Mouse (Mus musculus): ENCODE measurements around the gene Bdp1.

GRCm38 (mm10) chr13:100001790-100002196 lies 102.1 kb downstream of the Bdp1 start:
- peak; percentile 12; the same call in 1 of the 2 replicates for TF ChIP-seq TCF12 (IDR thresholded peaks at IDR 0.05; ENCODE audit: low read depth, low read length)
- no peak for TF ChIP-seq BHLHE40 (IDR thresholded peaks at IDR 0.05; ENCODE audit: borderline replicate concordance, low read depth, low read length)
- no peak for TF ChIP-seq POLR2A (IDR thresholded peaks at IDR 0.05; ENCODE audit: control insufficient read depth in 1 of 2, insufficient read depth in 1 of 2, low read depth in 1 of 2, low read length in 2 of 2, poor library complexity in 1 of 2)
- TF ChIP-seq SMC3 (IDR thresholded peaks at IDR 0.05; ENCODE audit: low read depth, low read length): peak; percentile 59
